Mouse (Mus musculus): ENCODE results near the gene Susd1. TPM values are rescaled to one million over a fixed set of nuclear protein-coding genes. Genes with fewer than 3 reads are reported as not detected.

Gene Susd1
- polyA plus RNA-seq, 2 experiments = 5.8 to 18.1 TPM

DNA sequence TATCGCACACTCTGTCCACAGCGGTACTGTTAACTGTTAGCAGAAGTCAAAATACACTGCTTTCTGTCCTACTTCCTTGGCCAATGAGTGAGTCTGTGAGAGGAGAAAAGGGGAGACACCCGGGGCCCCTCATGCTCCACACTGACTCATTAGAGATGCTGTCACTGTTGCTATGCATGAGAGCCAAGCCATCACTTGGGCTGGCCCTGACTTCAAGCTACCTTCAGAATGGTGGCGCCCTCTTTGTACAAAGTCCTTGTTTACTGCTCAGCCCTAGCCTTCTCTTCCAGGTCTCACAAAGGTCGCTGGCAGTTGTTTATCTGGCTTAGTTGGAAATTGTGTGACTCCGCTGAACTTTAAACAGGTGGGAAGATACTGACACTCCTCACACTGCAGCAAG, 119.8 kb downstream of the Susd1 start:
- H3K27ac ChIP-seq = no peak overlapping the region
- no peak overlapping the region for H3K4me3 ChIP-seq (ENCODE audit: insufficient read depth in 1 of 2, low read depth in 2 of 2, low read length in 2 of 2)
- peaks cover 3 to 8% of the 10 kb centered on the region in 2 experiments for H3K4me1 ChIP-seq (replicated peaks; ENCODE audit: control insufficient read depth in 2 of 2, insufficient read depth in 2 of 2, low read length in 1 of 2)
- H3K9me3 ChIP-seq (ENCODE audit: control insufficient read depth, low read length) = no peaks in the 10 kb centered on the region
- H3K36me3 ChIP-seq (replicated peaks; ENCODE audit: control insufficient read depth, insufficient read depth, low read depth) = no peaks in the 10 kb centered on the region; the same call in 1 of the 2 replicates
- DNase-seq (ENCODE audit: low read depth in 3 of 3, low spot score in 3 of 3) (no peak), ATAC-seq (ENCODE audit: insufficient read depth) (no peak)
- 76% methylated on average over 6 of the region's 6 CpGs for WGBS (ENCODE audit: insufficient replicate concordance)
- no peak for TF ChIP-seq EP300 (IDR thresholded peaks at IDR 0.05; ENCODE audit: low read depth)
- no peak for TF ChIP-seq CTCF (IDR thresholded peaks at IDR 0.05; ENCODE audit: low read depth)
- H3K27me3 ChIP-seq (ENCODE audit: control insufficient read depth, insufficient read depth, low read length) = no peaks in the 10 kb centered on the region
- H3K9ac ChIP-seq (replicated peaks) = no peak overlapping the region
- H3K4me2 ChIP-seq (ENCODE audit: low read depth) = no peak overlapping the region

DNA sequence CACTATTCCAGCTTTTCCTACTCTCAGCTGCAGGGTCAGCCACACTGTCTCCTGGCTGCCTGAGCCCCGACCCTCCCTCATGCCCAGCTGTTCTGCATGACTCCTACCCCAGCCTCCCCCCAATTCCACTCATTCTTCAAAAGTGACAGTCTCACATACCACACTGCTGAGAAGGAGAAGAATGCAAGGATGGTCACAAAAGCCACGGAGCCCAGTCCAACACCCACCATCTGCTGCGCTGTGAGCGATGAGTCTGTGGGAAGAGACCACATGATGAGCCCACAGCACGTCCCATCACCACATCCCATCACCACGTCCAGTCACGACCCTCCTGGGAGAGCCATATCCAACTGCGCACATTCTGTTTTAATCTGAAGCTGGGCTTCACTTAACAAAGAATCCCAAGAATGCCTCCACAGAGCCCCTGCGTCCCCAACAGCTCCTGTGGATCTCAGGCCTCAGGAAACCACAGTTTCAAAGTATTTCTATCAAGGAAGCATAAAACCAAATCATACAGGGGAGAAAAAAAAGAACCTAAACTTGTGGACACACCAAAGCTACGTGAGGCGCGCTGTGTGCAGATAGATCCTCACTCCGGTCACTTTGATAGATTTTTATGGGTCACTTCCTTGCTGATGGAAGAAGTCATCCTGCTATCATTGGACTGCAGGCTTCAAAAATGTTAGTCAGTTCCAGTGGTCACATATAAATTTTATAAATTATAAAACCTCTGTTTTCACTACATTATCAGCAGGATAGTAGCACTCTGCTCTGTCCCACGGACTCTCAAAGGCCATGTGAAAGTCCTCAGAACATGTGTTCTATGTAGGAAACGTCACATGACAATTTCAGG, 122.7 kb downstream of the Susd1 start:
- Histone ChIP-seq H3K4me3 (ENCODE audit: insufficient read depth in 1 of 2, low read depth in 2 of 2, low read length in 2 of 2) (no peak overlapping the region), H3K4me1 (replicated peaks; ENCODE audit: control insufficient read depth in 2 of 2, insufficient read depth in 2 of 2, low read length in 1 of 2) (peaks cover 3 to 4% of the 10 kb centered on the region in 2 experiments; a peak in 3 of 4 replicates), H3K4me2 (ENCODE audit: low read depth) (no peak overlapping the region), H3K9ac (replicated peaks) (no peak overlapping the region), H3K27me3 (ENCODE audit: control insufficient read depth, insufficient read depth, low read length) (no peaks in the 10 kb centered on the region), H3K36me3 (replicated peaks; ENCODE audit: control insufficient read depth, insufficient read depth, low read depth) (no peaks in the 10 kb centered on the region; the same call in 1 of the 2 replicates), H3K9me3 (ENCODE audit: control insufficient read depth, low read length) (no peaks in the 10 kb centered on the region), H3K27ac (no peak overlapping the region)
- no peak for ATAC-seq (ENCODE audit: insufficient read depth)
- TF ChIP-seq EP300 (IDR thresholded peaks at IDR 0.05; ENCODE audit: low read depth) (no peak), CTCF (IDR thresholded peaks at IDR 0.05; ENCODE audit: low read depth) (no peak)
- no peak for DNase-seq (ENCODE audit: low read depth in 3 of 3, low spot score in 3 of 3)
- WGBS (ENCODE audit: insufficient replicate concordance) = 77% methylated on average over 15 of the region's 15 CpGs

DNA sequence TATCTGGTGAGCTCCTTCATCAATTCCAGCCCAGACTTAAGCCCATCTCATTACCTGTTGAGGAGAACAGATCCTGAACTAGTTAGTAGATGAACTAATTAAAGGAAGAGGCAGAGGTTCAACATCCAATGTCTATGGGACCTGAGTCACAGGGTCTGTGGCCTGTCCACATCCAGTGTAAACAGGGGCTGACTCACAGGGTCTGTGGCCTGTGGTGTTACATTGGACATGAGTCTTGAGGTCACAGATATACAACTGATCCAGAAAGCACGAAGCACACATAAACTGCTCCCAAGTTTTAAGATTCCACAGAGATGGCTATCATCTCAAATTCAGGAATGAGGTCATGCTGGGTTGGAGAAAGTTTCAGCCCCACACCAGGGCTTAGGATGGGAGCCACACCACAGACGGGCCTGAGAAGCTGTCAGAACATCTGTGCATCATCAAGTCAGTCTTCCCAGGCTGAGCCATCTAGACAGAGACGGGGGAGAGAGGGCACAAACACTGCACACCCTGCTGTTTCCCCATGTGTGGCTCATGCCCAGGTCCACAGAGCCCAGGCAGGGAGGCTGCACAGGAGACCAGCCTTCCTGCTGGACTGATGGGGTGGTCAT, 123.4 kb downstream of the Susd1 start:
- ATAC-seq (ENCODE audit: insufficient read depth) (no peak), DNase-seq (ENCODE audit: low read depth in 3 of 3, low spot score in 3 of 3) (no peak)
- Histone ChIP-seq H3K9ac (replicated peaks) (no peak overlapping the region), H3K27me3 (ENCODE audit: control insufficient read depth, insufficient read depth, low read length) (no peaks in the 10 kb centered on the region), H3K27ac (no peak overlapping the region), H3K4me2 (ENCODE audit: low read depth) (no peak overlapping the region), H3K9me3 (ENCODE audit: control insufficient read depth, low read length) (no peaks in the 10 kb centered on the region), H3K4me3 (ENCODE audit: insufficient read depth in 1 of 2, low read depth in 2 of 2, low read length in 2 of 2) (no peak overlapping the region), H3K4me1 (replicated peaks; ENCODE audit: control insufficient read depth in 2 of 2, insufficient read depth in 2 of 2, low read length in 1 of 2) (peaks cover 3 to 4% of the 10 kb centered on the region in 2 experiments; a peak in 3 of 4 replicates), H3K36me3 (replicated peaks; ENCODE audit: control insufficient read depth, insufficient read depth, low read depth) (no peaks in the 10 kb centered on the region; the same call in 1 of the 2 replicates)
- TF ChIP-seq CTCF (IDR thresholded peaks at IDR 0.05; ENCODE audit: low read depth) (no peak), EP300 (IDR thresholded peaks at IDR 0.05; ENCODE audit: low read depth) (no peak)
- 63% methylated on average over 3 of the region's 3 CpGs for WGBS (ENCODE audit: insufficient replicate concordance)

DNA sequence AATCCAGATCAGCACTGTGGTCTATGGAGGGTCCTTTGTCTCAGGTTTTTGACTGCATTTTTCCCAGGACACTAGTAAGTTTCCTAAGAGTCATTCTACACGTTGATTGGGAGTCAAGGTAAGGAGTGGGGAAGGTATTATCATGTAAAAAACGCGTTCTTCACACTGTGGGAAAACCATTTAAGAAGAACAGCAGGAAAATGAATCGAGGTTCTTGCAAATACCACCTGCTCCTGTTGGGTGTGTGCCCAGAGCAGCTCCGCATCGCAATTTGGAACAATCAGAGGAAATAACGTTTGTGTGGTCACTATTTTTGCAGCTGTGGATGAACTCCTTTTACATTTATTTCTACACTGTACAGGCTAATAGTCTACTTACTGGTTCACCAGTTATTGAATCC, 125.5 kb downstream of the Susd1 start:
- TF ChIP-seq EP300 (IDR thresholded peaks at IDR 0.05; ENCODE audit: low read depth) (no peak), CTCF (IDR thresholded peaks at IDR 0.05; ENCODE audit: low read depth) (no peak)
- no peaks in the 10 kb centered on the region for H3K9me3 ChIP-seq (ENCODE audit: control insufficient read depth, low read length)
- ATAC-seq (ENCODE audit: insufficient read depth) = no peak

DNA sequence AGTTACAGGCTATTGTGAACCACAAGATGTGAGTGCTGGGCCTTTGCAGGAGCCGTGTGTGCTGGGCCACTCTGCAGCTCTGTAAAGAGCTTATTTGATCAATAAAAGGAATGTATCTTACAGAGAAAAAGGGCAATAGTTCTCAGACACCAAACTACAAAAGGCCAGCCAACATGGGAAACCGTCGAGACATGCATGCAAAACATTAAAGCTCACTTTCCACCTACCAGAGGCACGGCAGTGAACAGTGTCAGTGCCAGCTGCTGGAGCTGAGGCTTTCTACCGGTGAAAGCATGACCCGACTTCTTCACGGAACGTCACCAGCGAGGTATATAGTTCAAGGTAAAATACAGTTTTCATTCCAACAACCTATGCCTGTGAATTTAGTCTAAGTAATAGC, 127.8 kb downstream of the Susd1 start:
- no peaks in the 10 kb centered on the region for H3K4me1 ChIP-seq (replicated peaks; ENCODE audit: control insufficient read depth in 2 of 2, insufficient read depth in 2 of 2, low read length in 1 of 2)
- H3K27ac ChIP-seq = no peak overlapping the region
- H3K4me3 ChIP-seq (ENCODE audit: insufficient read depth in 1 of 2, low read depth in 2 of 2, low read length in 2 of 2) = no peak overlapping the region
- H3K9me3 ChIP-seq (ENCODE audit: control insufficient read depth, low read length) = no peaks in the 10 kb centered on the region
- no peaks in the 10 kb centered on the region for H3K36me3 ChIP-seq (replicated peaks; ENCODE audit: control insufficient read depth, insufficient read depth, low read depth)
- TF ChIP-seq CTCF (IDR thresholded peaks at IDR 0.05; ENCODE audit: low read depth) (no peak), EP300 (IDR thresholded peaks at IDR 0.05; ENCODE audit: low read depth) (no peak)
- no peaks in the 10 kb centered on the region for H3K27me3 ChIP-seq (ENCODE audit: control insufficient read depth, insufficient read depth, low read length)
- H3K9ac ChIP-seq (replicated peaks) = no peak overlapping the region
- ATAC-seq (ENCODE audit: insufficient read depth) = no peak
- no peak overlapping the region for H3K4me2 ChIP-seq (ENCODE audit: low read depth)
- WGBS (ENCODE audit: insufficient replicate concordance) = 78% methylated on average over 9 of the region's 9 CpGs
- no peak for DNase-seq (ENCODE audit: low read depth in 3 of 3, low spot score in 3 of 3)

More for the DNA sequence above, 125.5 kb downstream of the Susd1 start:
- no peak overlapping the region for H3K27ac ChIP-seq
- no peak overlapping the region for H3K9ac ChIP-seq (replicated peaks)
- H3K27me3 ChIP-seq (ENCODE audit: control insufficient read depth, insufficient read depth, low read length) = no peaks in the 10 kb centered on the region
- H3K4me1 ChIP-seq (replicated peaks; ENCODE audit: control insufficient read depth in 2 of 2, insufficient read depth in 2 of 2, low read length in 1 of 2) = no peaks in the 10 kb centered on the region
- no peak overlapping the region for H3K4me2 ChIP-seq (ENCODE audit: low read depth)
- no peak overlapping the region for H3K4me3 ChIP-seq (ENCODE audit: insufficient read depth in 1 of 2, low read depth in 2 of 2, low read length in 2 of 2)
- WGBS (ENCODE audit: insufficient replicate concordance) = 71% methylated on average over 7 of the region's 7 CpGs
- DNase-seq (ENCODE audit: low read depth in 3 of 3, low spot score in 3 of 3) = no peak
- H3K36me3 ChIP-seq (replicated peaks; ENCODE audit: control insufficient read depth, insufficient read depth, low read depth) = no peaks in the 10 kb centered on the region; the same call in 1 of the 2 replicates

Measured in liver, embryonic 14.5 days (tissue).